Mouse (Mus musculus) CD8-positive naive resting alpha-beta T cell, adult 2 months (primary cell): ENCODE results near the gene Abca13.

ENCODE experiments used
- DNase-seq, 2 experiments: peaks; one replicate each; pipeline ENCODE4 v3.0.0; 2022; ENCODE audit warnings: low read depth in 2 of 2, low spot score in 2 of 2

Gene Abca13

GRCm38 (mm10) chr11:9647991-9648390 lies 456.2 kb downstream of the Abca13 start:
- no peak for DNase-seq

GRCm38 (mm10) chr11:9666648-9667255 lies 475.0 kb downstream of the Abca13 start:
- no peak for DNase-seq

- no peak for DNase-seq
These were observed 477.7 kb downstream of the Abca13 start for GRCm38 (mm10) chr11:9669430-9669829.

- no peak for DNase-seq
These were observed 493.2 kb downstream of the Abca13 start for GRCm38 (mm10) chr11:9684952-9685351.

GRCm38 (mm10) chr11:9705190-9705589 lies 513.4 kb downstream of the Abca13 start:
- no peak for DNase-seq

GRCm38 (mm10) chr11:9727810-9728490 lies 536.2 kb downstream of the Abca13 start:
- no peak for DNase-seq

GRCm38 (mm10) chr11:9731300-9731699 lies 539.6 kb downstream of the Abca13 start:
- no peak for DNase-seq
